Mouse (Mus musculus) liver, adult 2 months (tissue): ENCODE results near the gene Ccdc194.

Experiments
- CTCF ChIP-seq: fragments of 200-500 bp; IDR thresholded peaks from 2 replicates; pipeline ENCODE4 v1.5.1; 2011; ENCODE audit warnings: low read depth, low read length, control low read depth
- POLR2A ChIP-seq: fragments of 200-500 bp; IDR thresholded peaks from 2 replicates; pipeline ENCODE4 v1.6.1; 2011; ENCODE audit warnings: low read length, control low read depth; ENCODE audit not compliant: insufficient read depth; ENCODE audit errors: extremely low read depth

DNA sequence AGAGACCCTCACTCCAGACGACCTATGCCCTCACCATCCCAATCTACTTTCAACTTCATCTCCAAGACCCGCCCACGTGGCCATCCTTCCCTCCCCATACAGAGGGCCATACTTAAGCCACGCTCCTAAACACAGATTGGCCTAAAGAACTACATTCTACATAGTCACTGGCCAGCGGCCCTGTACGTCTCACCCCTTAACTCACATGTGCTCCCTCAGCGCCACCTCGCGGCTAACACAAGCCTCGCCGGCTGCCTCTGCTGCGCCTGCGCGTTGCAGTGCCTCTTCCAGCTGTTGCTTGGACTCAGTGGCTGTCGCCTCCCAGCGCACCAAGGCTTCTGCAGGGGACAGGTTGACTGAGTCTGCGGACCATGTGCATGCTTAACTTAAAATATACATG, 3.9 kb downstream of the Ccdc194 start:
- TF ChIP-seq POLR2A (no peak), CTCF (peak; percentile 98)
